Mouse (Mus musculus): ENCODE measurements at regions not wholly inside any gene's neighbourhood (a gene's known extent, or its start where the extent isn't known, plus 50 kb on each side); places are given as distances from the start of the nearest gene placed in this dataset.
A peak's percentile ranks its signal among the peaks of the same experiment; 100 is the strongest.

DNA sequence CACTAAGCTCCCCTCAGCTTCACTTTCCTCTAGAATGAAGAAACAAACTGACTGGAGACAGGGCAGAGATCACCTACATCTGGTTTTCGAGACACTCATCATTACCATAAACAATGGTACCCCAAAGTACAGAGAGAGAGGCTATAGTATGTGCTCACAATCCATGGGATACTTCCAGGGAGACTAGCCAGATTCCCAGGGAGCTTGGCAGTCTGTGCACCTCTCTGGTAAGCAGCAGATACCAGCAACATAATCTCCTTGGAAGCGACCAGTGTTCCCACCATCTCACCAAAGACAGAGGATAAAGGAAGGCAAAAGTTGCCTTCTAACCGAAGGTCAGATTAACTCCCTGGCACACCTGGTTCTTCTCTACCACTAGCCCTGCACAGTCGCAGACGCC, 256.4 kb downstream of the Prdm2 start:
- DNase-seq, result no peak

DNA sequence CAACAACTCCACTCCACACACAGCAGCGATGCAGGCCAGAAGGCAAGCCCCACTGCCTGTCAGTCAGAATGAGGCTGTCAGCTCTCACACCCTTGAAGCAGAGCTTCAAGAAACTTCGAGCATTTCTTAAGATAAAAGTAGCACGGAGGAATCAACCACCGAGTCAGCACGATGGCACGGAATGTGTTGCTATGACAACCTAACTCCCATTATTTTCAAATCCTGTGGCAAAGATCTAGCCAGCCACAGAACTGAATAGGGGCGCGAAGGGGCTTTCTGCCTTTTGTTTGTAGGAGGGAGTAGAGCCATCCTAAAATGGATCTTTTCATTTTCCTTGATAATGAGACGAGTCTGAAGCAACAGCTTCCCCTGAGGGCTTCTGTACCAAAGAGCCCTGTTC, 259.1 kb downstream of the Prdm2 start:
- no peak for DNase-seq

DNA sequence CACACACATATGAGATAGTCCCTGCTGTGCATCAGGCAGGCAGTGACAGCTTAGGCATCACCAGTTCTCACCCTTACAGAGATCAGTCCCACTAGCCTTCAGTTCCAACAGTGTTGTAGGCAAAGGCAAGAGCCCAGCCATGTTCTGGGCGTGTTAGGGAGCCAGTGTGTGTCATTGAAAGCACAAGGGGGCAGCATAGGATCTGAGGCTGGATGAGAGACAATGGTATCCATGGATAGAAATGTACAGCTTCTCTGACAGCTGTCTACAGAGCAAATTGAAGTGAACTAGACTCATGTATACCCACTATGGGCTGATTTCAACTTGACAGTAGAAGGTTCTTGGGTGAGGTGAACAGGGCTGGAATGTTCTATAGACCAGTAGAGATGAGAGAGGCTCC, 259.9 kb downstream of the Prdm2 start:
- DNase-seq, result no peak

DNA sequence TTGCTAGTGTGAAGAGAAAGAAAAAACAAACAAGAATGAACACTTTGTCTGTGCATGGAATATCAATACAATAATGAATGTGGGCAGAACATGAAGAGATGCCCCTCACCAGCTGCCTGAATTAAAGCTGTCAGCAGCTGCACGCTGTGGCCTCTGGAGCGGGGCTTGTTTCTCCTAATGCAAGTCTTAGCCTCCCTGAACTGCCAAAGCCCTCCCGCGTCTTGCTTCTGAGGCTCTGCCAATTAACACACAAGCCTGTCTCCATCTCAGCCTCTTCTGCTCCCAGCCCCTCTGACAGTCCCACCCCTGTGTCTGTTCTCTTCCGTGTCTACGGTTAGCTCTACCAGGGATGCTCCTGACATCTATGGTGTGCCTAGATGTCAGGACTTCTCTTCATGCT, 265.1 kb downstream of the Prdm2 start:
- DNase-seq, result no peak

- no peak for DNase-seq
Measured at GRCm38 (mm10) chr4:142933627-142934026, 279.2 kb downstream of the Prdm2 start.

- no peak for DNase-seq
Measured at GRCm38 (mm10) chr4:142929245-142929644, 283.6 kb downstream of the Prdm2 start.

- DNase-seq, result no peak
Measured at GRCm38 (mm10) chr4:142927328-142928108, 285.3 kb downstream of the Prdm2 start.

- no peak for DNase-seq
Measured at GRCm38 (mm10) chr4:142925111-142925510, 287.7 kb downstream of the Prdm2 start.

- DNase-seq, result peak in 1 of 2 experiments; percentile 4
Measured at GRCm38 (mm10) chr4:142909355-142909947, 303.3 kb downstream of the Prdm2 start.

DNA sequence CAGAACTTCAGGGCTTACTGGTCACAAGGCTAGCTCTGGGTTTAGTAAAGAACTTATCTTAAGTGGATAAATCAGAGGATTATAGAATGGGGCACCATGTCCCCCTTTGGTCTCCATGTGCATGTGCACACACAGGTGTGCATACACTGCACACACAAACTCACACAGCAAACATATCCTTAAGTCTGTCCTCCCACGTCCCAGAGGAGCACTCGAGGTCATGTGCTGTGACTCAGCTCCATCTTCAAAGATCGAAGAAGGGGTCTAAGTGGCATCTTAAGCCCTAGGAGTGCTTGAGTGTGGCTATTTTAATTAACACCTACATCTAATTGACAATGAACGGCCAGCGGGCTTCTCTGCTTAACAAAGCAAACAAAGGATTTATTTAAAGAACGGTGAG, 304.0 kb downstream of the Prdm2 start:
- DNase-seq, result no peak

DNA sequence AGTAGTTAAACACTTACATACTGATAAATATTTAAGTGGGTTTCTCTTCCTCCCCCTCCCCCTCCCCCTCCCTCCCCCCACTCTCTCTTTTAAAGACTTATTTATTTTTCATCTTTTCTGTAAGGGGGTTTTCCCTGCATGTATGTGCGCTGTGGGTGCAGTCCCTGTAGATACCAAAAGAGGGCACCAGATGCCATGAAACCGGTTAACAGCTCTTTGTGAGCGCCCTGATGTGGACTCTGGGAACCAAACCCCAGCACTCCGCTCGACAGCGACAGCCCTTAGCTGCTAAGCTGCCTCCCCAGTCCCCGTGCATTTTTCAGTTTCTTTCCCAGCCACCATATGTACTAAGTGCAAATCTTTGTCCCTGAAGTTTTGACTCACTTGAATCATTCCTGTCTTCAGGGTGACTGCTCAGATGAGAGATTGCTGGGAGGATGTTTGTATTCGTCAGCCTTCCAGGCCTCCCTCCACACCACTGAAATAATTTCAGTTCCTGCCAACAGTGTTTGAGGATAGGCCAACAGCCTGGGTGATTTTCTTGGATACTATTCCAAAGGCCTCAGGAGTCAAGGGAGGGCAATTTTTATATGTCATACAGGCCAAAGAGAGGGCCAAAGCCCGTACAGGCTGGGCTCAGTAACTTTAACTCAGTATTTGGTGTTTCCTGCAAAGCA, 309.3 kb downstream of the Prdm2 start:
- no peak for DNase-seq

- no peak for DNase-seq
Measured at GRCm38 (mm10) chr4:142900792-142901191, 312.0 kb downstream of the Prdm2 start.

DNA sequence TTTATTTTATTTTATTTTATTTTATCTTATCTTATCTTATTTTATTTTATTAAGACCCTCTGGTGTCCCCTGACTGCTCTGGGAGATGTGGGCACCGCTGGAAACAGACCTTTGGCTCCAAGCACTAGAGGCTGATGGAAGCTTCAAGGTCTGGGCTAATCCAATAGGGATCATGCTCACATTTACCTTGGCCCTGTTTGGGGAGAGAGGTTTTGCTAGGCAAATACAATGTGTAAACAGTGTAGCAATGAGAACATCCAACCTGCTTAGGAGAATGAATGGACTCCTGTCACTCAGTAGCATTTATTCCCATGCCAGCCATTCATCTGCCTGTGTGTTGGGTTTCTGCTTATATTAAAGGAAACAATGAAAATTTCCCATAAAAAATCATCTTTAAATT, 313.8 kb downstream of the Prdm2 start:
- no peak for DNase-seq

GRCm38 (mm10) chr4:142890711-142891110, 322.1 kb downstream of the Prdm2 start:
- no peak for DNase-seq

DNA sequence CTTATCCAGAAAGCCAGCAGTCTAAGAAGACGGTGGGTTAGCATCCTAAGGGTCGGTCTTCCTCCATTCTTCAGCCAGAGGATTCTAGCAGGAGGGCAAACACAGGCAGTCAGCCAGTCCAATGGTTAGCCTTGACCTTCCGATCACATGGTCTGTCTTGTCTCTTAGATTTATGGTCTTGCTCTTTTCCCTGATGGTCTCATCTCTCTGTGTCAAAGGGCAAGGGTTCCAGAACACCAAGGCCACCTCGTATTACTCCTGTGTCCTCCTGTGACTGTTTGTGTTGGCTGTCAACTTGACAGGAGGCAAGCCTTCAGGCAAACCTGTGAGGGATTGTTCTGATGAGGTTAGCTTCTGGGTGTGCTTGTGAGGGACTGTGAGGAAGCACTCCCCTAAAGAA, 323.9 kb downstream of the Prdm2 start:
- DNase-seq, result no peak

GRCm38 (mm10) chr4:142887876-142888275, 324.9 kb downstream of the Prdm2 start:
- DNase-seq, result no peak

- DNase-seq, result peak; percentile 61 to 83
Measured at GRCm38 (mm10) chr4:142880323-142880759, 332.5 kb downstream of the Prdm2 start.

DNA sequence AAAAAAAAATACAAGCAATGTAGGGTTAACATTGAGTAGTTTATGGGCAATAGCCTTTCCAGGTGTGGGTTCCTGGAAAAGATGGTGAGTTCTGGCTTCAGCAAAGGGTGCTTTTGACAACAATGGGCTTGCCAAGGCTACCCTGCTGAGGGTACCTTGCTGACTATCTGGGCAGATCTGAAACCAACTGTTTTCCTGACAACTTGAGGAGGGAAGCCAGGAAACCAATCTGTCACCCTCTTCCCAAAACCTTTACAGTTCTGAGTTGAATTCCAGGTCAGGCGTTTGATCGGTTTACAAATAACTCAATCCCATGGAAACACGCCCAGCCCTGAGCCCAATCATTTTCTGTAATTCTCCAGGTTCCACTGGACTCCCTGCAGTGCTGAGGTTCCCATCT, 336.6 kb downstream of the Prdm2 start:
- DNase-seq, result no peak

DNA sequence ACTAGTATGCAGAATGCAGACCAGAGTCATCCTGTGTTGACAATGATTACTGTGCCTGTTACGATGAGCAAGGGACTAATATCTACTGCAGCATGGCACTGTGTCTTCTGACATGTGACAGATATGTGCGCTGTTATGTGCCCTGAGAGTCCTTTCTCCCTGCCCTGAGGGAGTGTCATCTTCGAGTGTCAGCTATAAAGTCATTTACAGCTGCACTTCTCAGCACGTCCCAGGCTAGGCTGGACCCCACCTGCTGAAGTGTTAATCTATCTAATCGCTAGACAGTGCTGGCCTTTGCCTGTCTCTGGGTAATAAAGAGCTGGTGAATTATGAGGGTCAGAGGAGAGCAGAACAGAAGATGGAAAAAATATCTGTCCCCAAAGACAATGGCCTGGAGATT, 337.7 kb downstream of the Prdm2 start:
- no peak for DNase-seq

- DNase-seq, result no peak
Measured at GRCm38 (mm10) chr4:142866341-142866740, 346.5 kb downstream of the Prdm2 start.

GRCm38 (mm10) chr4:142865593-142865992, 347.2 kb downstream of the Prdm2 start:
- DNase-seq, result no peak

DNA sequence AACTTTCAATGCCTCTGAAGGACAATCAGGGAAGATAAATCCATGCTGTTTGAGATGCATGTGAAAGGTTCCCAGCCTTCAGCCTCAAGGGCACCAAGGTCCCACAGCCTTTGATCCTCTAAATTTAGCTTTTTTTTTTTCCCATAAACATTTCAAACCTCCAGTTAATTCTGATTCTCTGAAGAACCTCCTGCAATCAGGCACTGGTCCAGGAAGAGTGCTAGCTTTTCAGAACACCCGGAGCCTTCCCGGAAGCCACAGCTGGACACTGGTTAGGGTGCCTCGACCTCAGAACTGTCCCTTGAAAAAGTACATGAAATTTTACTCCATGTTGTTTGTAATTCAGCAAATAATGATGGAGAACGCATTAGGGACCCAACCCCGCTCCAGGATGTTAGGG, 348.9 kb downstream of the Prdm2 start:
- peak; percentile 17 to 34 for DNase-seq

- DNase-seq, result no peak
Measured at GRCm38 (mm10) chr4:142860441-142860840, 352.4 kb downstream of the Prdm2 start.

GRCm38 (mm10) chr4:142856626-142857025, 356.2 kb downstream of the Prdm2 start:
- peak; percentile 64 to 72 for DNase-seq
